ENCODE assay signal across 8 mouse cellular contexts in the genomic region with DNA sequence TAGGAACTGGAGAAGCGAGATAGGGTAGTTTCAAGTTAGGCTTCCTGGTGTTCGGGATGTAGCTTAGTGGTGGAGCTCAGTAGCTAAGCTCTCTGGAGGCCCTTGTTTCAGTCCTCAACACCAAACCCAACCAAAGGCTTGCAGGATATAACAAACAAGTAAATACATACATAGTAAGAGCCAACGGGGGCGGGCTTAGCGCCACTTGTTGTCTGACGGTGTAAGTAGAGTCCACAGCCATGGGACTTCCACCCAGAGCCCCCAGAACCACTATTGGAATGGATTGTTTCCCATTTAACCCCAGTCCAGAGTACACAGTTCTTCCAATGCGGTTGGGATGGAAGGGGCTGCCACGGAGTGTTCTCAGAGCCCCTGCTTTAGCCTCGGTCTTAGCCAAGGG. TPM values are rescaled to one million over a fixed set of nuclear protein-coding genes. Genes with fewer than 3 reads are reported as not detected.
DNase-seq lines count a peak whose midpoint lies in the region; ATAC-seq lines count a peak whose summit lies in the region.

No protein-coding gene starts in this region.

- no peak for DNase-seq in liver, embryonic 11.5 days (ENCODE audit: low spot score)
- DNase-seq in liver, result no peak
- no peak for DNase-seq in forebrain, embryonic 11.5 days (ENCODE audit: low spot score)
- DNase-seq in limb, embryonic 11.5 days (ENCODE audit: low spot score), result no peak
- no peak for DNase-seq in left cerebral cortex, postnatal 36 days (ENCODE audit: low spot score in 2 of 2)
- no peak for DNase-seq in cerebellum, adult 9-10 months

- H3K9me3 ChIP-seq in liver, embryonic 11.5 days (ENCODE audit: control insufficient read depth, low read length), result no peaks in the 10 kb centered on the region
- no peaks in the 10 kb centered on the region for H3K9me3 ChIP-seq in forebrain, embryonic 11.5 days (ENCODE audit: control insufficient read depth, low read length)
- no peaks in the 10 kb centered on the region for H3K9me3 ChIP-seq in limb, embryonic 11.5 days (ENCODE audit: control insufficient read depth, low read length)
- no peaks in the 10 kb centered on the region for H3K9me3 ChIP-seq in neural tube, embryonic 15.5 days (replicated peaks)

- H3K4me1 ChIP-seq in liver, embryonic 11.5 days (replicated peaks; ENCODE audit: control insufficient read depth, insufficient read depth, low read length), result peaks cover 29% of the 10 kb centered on the region
- peaks cover 25% of the 10 kb centered on the region for H3K4me1 ChIP-seq in forebrain, embryonic 11.5 days (replicated peaks; ENCODE audit: control insufficient read depth, insufficient read depth, low read length)
- peaks cover 27% of the 10 kb centered on the region for H3K4me1 ChIP-seq in limb, embryonic 11.5 days (ENCODE audit: control insufficient read depth, insufficient read depth, low read length)
- peaks cover 34% of the 10 kb centered on the region for H3K4me1 ChIP-seq in neural tube, embryonic 15.5 days

- H3K27ac ChIP-seq in liver, embryonic 11.5 days (ENCODE audit: low read depth, low read length), result no peak overlapping the region
- no peak overlapping the region for H3K27ac ChIP-seq in forebrain, embryonic 11.5 days (ENCODE audit: low read depth, low read length)
- no peak overlapping the region for H3K27ac ChIP-seq in limb, embryonic 11.5 days (replicated peaks; ENCODE audit: low read depth, low read length)
- H3K27ac ChIP-seq in neural tube, embryonic 15.5 days (replicated peaks), result no peak overlapping the region

- peaks cover 2% of the 10 kb centered on the region; the same call in 1 of the 2 replicates for H3K36me3 ChIP-seq in liver, embryonic 11.5 days (ENCODE audit: control insufficient read depth, insufficient read depth, low read length)
- H3K36me3 ChIP-seq in forebrain, embryonic 11.5 days (ENCODE audit: control insufficient read depth, insufficient read depth, low read length), result no peaks in the 10 kb centered on the region
- peaks cover 1% of the 10 kb centered on the region; the same call in 1 of the 2 replicates for H3K36me3 ChIP-seq in limb, embryonic 11.5 days (ENCODE audit: control insufficient read depth, insufficient read depth, low read length)
- H3K36me3 ChIP-seq in neural tube, embryonic 15.5 days, result peaks cover 19% of the 10 kb centered on the region

- intact Hi-C loops in left cerebral cortex, postnatal 36 days (cut with DNase I), result loop anchor here (2.0 kb wide), 2 partner anchors 31 to 109 kb away; no protein-coding TSS in a partner anchor

- H3K4me3 ChIP-seq in liver, embryonic 11.5 days (ENCODE audit: low read depth, low read length), result peak overlapping the region; percentile 72
- H3K4me3 ChIP-seq in forebrain, embryonic 11.5 days (ENCODE audit: low read depth, low read length), result peak overlapping the region; percentile 83; the same call in 1 of the 2 replicates
- no peak overlapping the region for H3K4me3 ChIP-seq in limb, embryonic 11.5 days (ENCODE audit: low read depth, low read length)
- H3K4me3 ChIP-seq in neural tube, embryonic 15.5 days (replicated peaks), result peak overlapping the region; percentile 86

- no peak overlapping the region for H3K9ac ChIP-seq in liver, embryonic 11.5 days (ENCODE audit: low read depth, low read length)
- H3K9ac ChIP-seq in forebrain, embryonic 11.5 days (ENCODE audit: low read length), result no peak overlapping the region
- H3K9ac ChIP-seq in limb, embryonic 11.5 days (ENCODE audit: low read length), result no peak overlapping the region
- peak overlapping the region; percentile 92; the same call in 1 of the 2 replicates for H3K9ac ChIP-seq in neural tube, embryonic 15.5 days (replicated peaks)

- H3K27me3 ChIP-seq in liver, embryonic 11.5 days (replicated peaks; ENCODE audit: control insufficient read depth, insufficient read depth, low read length), result peaks cover 4% of the 10 kb centered on the region; the same call in 1 of the 2 replicates
- H3K27me3 ChIP-seq in forebrain, embryonic 11.5 days (ENCODE audit: control insufficient read depth, insufficient read depth, low read length), result no peaks in the 10 kb centered on the region
- H3K27me3 ChIP-seq in limb, embryonic 11.5 days (ENCODE audit: control insufficient read depth, insufficient read depth, low read length), result no peaks in the 10 kb centered on the region
- 0 out of 2 replicates have a peak, but pooled peaks cover 3% of the 10 kb centered on the region for H3K27me3 ChIP-seq in neural tube, embryonic 15.5 days (replicated peaks)

- 29% methylated on average over 9 of the region's 9 CpGs for WGBS in liver, embryonic 11.5 days
- 38% methylated on average over 9 of the region's 9 CpGs for WGBS in forebrain, embryonic 11.5 days
- WGBS in limb, embryonic 11.5 days, result 32% methylated on average over 9 of the region's 9 CpGs
- WGBS in neural tube, embryonic 15.5 days, result 31% methylated on average over 9 of the region's 9 CpGs

- H3K4me2 ChIP-seq in liver, embryonic 11.5 days, result peak overlapping the region; percentile 97
- peak overlapping the region; percentile 98 for H3K4me2 ChIP-seq in forebrain, embryonic 11.5 days (ENCODE audit: low read depth, low read length, severe bottlenecking)
- peak overlapping the region; percentile 86 for H3K4me2 ChIP-seq in limb, embryonic 11.5 days (ENCODE audit: low read depth, severe bottlenecking)
- peak overlapping the region; percentile 77 for H3K4me2 ChIP-seq in neural tube, embryonic 15.5 days

- no peak for ATAC-seq in liver, embryonic 11.5 days (replicated peaks; ENCODE audit: low FRiP score)
- ATAC-seq in forebrain, embryonic 11.5 days (replicated peaks; ENCODE audit: low FRiP score), result no peak
- no peak for ATAC-seq in limb, embryonic 11.5 days (ENCODE audit: insufficient number of reproducible peaks, low FRiP score, low TSS enrichment, low read depth)
- ATAC-seq in neural tube, embryonic 15.5 days (ENCODE audit: low FRiP score), result no peak
- ATAC-seq in activated CD4-positive, CD25-positive, alpha-beta regulatory T cell, adult 4 months, result no peak

RNA-seq across cellular contexts. Expression of a gene that starts 0.4 kb away (rescaled TPM):
- 86.4 and 94.6 TPM in 2 replicates for polyA plus RNA-seq in liver, embryonic 11.5 days (2014; fragmentation: Nextera tagmentation; extraction: Ambion mirVana)
- 165 and 185 TPM in 2 replicates for polyA plus RNA-seq in forebrain, embryonic 11.5 days (2014; fragmentation: Nextera tagmentation; extraction: Ambion mirVana)
- 154 and 155 TPM in 2 replicates for polyA plus RNA-seq in limb, embryonic 11.5 days (2014; fragmentation: Nextera tagmentation; extraction: Ambion mirVana)
- polyA plus RNA-seq in neural tube, embryonic 15.5 days (2015; fragmentation: Nextera tagmentation; extraction: Ambion mirVana), result 169 and 176 TPM in 2 replicates
- 100 to 1,000 TPM in 1 of 2 experiments, 10 to 100 TPM in 1; 82.1 to 101 TPM for total RNA-seq in left cerebral cortex, postnatal 36 days (2021)
- 10 to 100 TPM in 1 of 2 experiments, 1 to 10 TPM in 1; 7.4 to 14.4 TPM for polyA plus RNA-seq in activated CD4-positive, CD25-positive, alpha-beta regulatory T cell, adult 4 months (2017; shearing (Covaris generic))

RNA-seq across cellular contexts. Expression of a gene that starts 15.3 kb away (rescaled TPM):
- polyA plus RNA-seq in liver, embryonic 11.5 days (2014; fragmentation: Nextera tagmentation; extraction: Ambion mirVana), result 4.3 and 6.0 TPM in 2 replicates
- 3.3 and 3.9 TPM in 2 replicates for polyA plus RNA-seq in forebrain, embryonic 11.5 days (2014; fragmentation: Nextera tagmentation; extraction: Ambion mirVana)
- 1.6 and 2.7 TPM in 2 replicates for polyA plus RNA-seq in limb, embryonic 11.5 days (2014; fragmentation: Nextera tagmentation; extraction: Ambion mirVana)
- polyA plus RNA-seq in neural tube, embryonic 15.5 days (2015; fragmentation: Nextera tagmentation; extraction: Ambion mirVana), result 4.2 and 4.6 TPM in 2 replicates
- total RNA-seq in left cerebral cortex, postnatal 36 days (2021), result 10 to 100 TPM in 1 of 2 experiments, 1 to 10 TPM in 1; 5.5 to 14.0 TPM
- polyA plus RNA-seq in activated CD4-positive, CD25-positive, alpha-beta regulatory T cell, adult 4 months (2017; shearing (Covaris generic)), result 1 to 10 TPM in 1 of 2 experiments, not detected in 1; 2.7 TPM

RNA-seq across cellular contexts. Expression of a gene that starts 22.6 kb away (rescaled TPM):
- polyA plus RNA-seq in liver, embryonic 11.5 days (2014; fragmentation: Nextera tagmentation; extraction: Ambion mirVana), result 62.9 and 64.6 TPM in 2 replicates
- polyA plus RNA-seq in forebrain, embryonic 11.5 days (2014; fragmentation: Nextera tagmentation; extraction: Ambion mirVana), result 79.3 and 79.5 TPM in 2 replicates
- polyA plus RNA-seq in limb, embryonic 11.5 days (2014; fragmentation: Nextera tagmentation; extraction: Ambion mirVana), result 82.5 and 84.0 TPM in 2 replicates
- 48.8 and 53.1 TPM in 2 replicates for polyA plus RNA-seq in neural tube, embryonic 15.5 days (2015; fragmentation: Nextera tagmentation; extraction: Ambion mirVana)
- 10 to 100 TPM; 53.1 to 63.9 TPM for total RNA-seq in left cerebral cortex, postnatal 36 days (2021)
- 10 to 100 TPM; 46.8 to 54.5 TPM for polyA plus RNA-seq in activated CD4-positive, CD25-positive, alpha-beta regulatory T cell, adult 4 months (2017; shearing (Covaris generic))

RNA-seq across cellular contexts. Expression of a gene that starts 25.9 kb away (rescaled TPM):
- 64.9 and 69.0 TPM in 2 replicates for polyA plus RNA-seq in liver, embryonic 11.5 days (2014; fragmentation: Nextera tagmentation; extraction: Ambion mirVana)
- 411 and 418 TPM in 2 replicates for polyA plus RNA-seq in forebrain, embryonic 11.5 days (2014; fragmentation: Nextera tagmentation; extraction: Ambion mirVana)
- 299 and 318 TPM in 2 replicates for polyA plus RNA-seq in limb, embryonic 11.5 days (2014; fragmentation: Nextera tagmentation; extraction: Ambion mirVana)
- polyA plus RNA-seq in neural tube, embryonic 15.5 days (2015; fragmentation: Nextera tagmentation; extraction: Ambion mirVana), result 389 and 450 TPM in 2 replicates
- total RNA-seq in left cerebral cortex, postnatal 36 days (2021), result 100 to 1,000 TPM; 247 to 314 TPM
- polyA plus RNA-seq in activated CD4-positive, CD25-positive, alpha-beta regulatory T cell, adult 4 months (2017; shearing (Covaris generic)), result under 1 TPM in 1 of 2 experiments, not detected in 1; 0.25 TPM

RNA-seq across cellular contexts. Expression of a gene that starts 49.8 kb away (rescaled TPM):
- polyA plus RNA-seq in liver, embryonic 11.5 days (2014; fragmentation: Nextera tagmentation; extraction: Ambion mirVana), result 0.29 and 0.35 TPM in 2 replicates
- 2.3 and 3.9 TPM in 2 replicates for polyA plus RNA-seq in forebrain, embryonic 11.5 days (2014; fragmentation: Nextera tagmentation; extraction: Ambion mirVana)
- 1.1 and 1.6 TPM in 2 replicates for polyA plus RNA-seq in limb, embryonic 11.5 days (2014; fragmentation: Nextera tagmentation; extraction: Ambion mirVana)
- 4.2 and 5.8 TPM in 2 replicates for polyA plus RNA-seq in neural tube, embryonic 15.5 days (2015; fragmentation: Nextera tagmentation; extraction: Ambion mirVana)
- total RNA-seq in left cerebral cortex, postnatal 36 days (2021), result 10 to 100 TPM; 81.8 to 82.1 TPM
- not detected for polyA plus RNA-seq in activated CD4-positive, CD25-positive, alpha-beta regulatory T cell, adult 4 months (2017; shearing (Covaris generic))
